Mouse (Mus musculus) neutrophil, adult 5-6 weeks (primary cell): ENCODE data around the gene Tctex1d2. TPM values are rescaled to one million over a fixed set of nuclear protein-coding genes. Genes with fewer than 3 reads are reported as not detected.
"Not testable (repeated sequence)": the region's sequence is repeated elsewhere in the genome, so short reads cannot be mapped to it uniquely, and the experiment has no call there.

Experiments
- ATAC-seq: fragments of 151-379, 151-347 bp; 2 replicates; pipeline ENCODE4 v1.8.0; 2017; ENCODE audit warnings: mild to moderate bottlenecking, moderate TSS enrichment; ENCODE audit not compliant: insufficient number of reproducible peaks, poor library complexity, low FRiP score, severe bottlenecking; ENCODE audit errors: extremely low read depth
- total RNA-seq: library from RNA; stranded (forward); fragments of 200-1000 nt; gene quantifications from 2 replicates; pipeline ENCODE4 v1.2.3, GENCODE M21; 2017

Gene Tctex1d2
- total RNA-seq, 1 experiment from 2014 or later = 44.0 TPM

DNA sequence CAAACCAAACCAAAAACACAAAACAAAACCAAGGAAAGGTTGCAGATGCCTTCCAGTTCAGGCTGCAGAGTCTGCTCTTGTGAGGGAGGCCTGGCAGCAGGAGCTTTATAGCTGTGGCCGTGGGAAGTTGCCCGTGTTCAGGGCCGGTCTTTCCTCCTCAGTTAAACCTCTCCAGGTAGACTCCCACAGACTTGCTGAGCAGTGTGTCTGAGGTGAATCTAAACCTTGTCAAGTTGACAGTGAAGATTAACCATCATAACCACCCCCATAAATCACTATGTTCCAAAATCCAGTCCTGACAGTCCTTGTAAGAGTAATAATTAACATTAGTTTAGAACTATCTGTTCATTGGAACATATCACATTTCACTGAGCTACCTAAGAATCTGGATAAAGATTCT lies 8.0 kb downstream of the Tctex1d2 start:
- no peak for ATAC-seq

DNA sequence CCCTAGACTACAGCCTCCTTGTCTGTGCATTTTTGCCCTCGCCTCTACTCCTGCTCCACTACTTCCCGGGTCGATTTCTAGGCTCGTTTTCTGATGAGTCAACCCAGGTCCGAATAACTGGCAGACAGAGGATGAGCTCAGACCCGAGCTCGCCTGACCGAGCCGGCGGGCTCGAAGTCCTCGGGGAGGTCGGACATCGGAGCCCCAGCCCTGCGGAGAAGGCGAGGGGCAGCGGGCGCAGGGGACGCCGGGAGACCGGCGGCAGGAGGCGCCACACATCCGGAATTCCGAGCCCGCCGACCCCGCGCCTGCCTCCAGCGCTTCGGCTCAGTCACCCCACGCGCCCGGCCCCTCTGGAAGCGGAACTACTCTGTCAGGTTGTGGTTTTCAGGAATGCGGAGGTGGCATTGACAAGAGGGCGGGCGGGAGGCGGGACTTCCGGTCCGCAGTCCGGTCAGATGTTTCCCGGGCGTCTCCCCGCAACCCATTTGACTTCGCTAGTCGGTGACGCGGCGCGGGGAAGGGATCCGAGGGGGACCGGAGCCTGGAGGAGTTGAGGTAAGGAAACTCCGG lies 11.1 kb downstream of the Tctex1d2 start, which contains the start of gene Pcyt1a:
Pcyt1a (plus strand) TSS at position 448 of the 573 bp plus-strand sequence.
- ATAC-seq = peak; percentile 86

DNA sequence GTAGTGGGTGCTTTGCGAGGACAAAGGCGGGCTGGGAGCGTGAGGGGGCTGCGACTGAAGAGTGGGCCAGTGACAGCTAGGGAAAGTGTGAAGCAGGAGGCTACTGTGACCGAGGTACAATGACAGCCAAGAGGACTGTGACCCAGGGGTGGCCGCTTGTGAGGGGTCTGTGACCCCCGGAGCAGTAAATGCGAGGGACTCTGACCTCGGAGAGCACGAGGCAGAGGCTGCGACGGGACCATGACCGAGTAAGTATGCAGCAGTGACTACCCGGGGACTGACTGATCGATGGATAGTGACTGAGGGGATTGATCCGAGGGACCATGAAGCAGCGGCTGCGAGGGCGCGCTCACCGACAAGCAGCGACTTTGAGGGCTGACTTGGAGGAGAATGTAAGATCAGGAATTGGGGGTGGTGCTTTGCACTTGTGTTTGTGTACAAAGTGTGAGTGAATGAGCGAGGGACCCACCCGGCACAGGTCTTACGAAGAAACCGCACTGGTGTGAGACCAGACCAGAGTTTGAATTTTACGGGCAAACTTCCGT lies 11.6 kb downstream of the Tctex1d2 start:
- peak; percentile 16; the same call in 1 of the 2 replicates for ATAC-seq

- ATAC-seq = no peak
These were observed 12.4 kb downstream of the Tctex1d2 start for GRCm38 (mm10) chr16:32431926-32432325.

DNA sequence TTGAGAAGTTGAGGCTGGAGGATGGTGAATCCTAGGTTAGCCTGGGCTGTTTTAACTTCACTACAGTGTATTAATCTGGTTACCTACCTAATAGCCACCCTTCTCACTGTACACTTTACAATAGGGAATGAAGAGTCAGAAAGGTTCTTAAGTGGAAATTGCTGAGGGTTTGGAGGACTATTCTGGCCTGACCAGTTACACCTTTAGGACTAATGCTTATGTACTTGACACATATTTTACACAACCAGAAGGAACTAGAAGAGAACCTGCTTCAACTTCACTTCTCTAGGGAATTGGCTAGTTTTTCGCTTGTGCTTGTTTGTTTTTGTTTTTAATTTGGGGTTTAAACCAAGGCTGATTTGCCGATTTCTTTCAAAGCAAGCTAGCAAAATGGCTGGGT lies 13.6 kb downstream of the Tctex1d2 start:
- ATAC-seq = no peak

GRCm38 (mm10) chr16:32434066-32434465 lies 14.6 kb downstream of the Tctex1d2 start:
- ATAC-seq = peak; percentile 72

GRCm38 (mm10) chr16:32434691-32435090 lies 15.2 kb downstream of the Tctex1d2 start:
- no peak for ATAC-seq

GRCm38 (mm10) chr16:32436657-32437056 lies 17.2 kb downstream of the Tctex1d2 start:
- ATAC-seq = no peak

DNA sequence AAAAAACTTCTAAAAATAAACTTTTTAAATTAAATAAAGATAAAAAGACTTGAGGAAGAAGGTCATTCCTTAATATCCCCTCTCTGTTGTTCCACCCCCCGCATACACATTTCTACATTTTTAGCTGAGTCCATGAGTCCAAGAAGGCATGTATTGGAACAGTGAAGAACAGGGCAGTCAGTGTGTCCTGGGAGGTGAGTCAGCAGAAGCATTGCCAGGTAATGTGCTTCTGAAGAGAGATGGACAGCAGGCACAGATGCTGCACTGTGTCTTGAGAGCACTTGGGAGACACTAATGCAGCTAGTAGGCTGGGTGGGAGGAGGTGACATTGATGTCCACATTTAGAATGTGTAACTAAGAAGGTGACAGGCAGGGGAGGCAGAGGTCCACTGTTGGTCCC lies 17.8 kb downstream of the Tctex1d2 start:
- ATAC-seq = no peak

DNA sequence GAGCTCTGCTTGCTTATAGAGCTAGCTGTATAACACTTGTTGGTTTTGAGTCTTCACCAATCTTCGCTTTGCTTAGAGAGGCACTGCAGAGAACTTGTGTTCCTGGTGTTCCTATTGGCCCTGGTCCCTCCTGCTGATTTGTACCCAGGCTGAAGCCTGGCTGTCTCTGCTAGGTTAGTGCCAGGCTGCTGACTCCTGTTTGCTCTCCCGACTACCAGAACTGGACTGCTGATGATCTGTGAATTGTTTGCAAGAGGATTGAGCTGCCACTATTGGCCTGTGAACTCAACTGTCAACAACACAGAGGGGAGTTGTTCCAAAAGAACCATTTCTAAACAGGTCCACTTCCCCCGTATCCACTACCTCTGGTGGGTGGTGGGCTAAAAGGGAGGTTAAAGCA lies 21.9 kb downstream of the Tctex1d2 start:
- no peak for ATAC-seq

- ATAC-seq = not testable (repeated sequence)
These were observed 25.1 kb downstream of the Tctex1d2 start for GRCm38 (mm10) chr16:32444615-32445014.

DNA sequence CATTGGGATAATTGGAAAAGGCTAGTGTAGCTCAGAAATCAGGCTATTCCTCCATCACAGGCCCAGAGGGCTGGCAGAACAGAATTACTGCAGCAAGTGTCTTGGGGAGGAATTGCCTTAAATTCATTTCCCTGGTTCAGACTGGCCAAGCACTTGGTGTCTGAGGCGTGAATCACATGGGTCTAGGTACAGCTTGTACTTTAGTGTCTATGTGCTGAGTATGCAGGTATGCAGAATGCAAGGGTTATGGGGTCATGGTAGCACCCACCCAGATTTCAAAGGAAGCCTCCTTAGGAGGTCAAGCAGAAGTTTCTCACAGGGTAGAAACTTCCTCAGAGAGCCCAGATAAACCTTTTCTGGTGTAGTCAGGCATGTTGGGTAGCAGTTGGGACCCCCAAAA lies 26.1 kb downstream of the Tctex1d2 start:
- no peak for ATAC-seq

DNA sequence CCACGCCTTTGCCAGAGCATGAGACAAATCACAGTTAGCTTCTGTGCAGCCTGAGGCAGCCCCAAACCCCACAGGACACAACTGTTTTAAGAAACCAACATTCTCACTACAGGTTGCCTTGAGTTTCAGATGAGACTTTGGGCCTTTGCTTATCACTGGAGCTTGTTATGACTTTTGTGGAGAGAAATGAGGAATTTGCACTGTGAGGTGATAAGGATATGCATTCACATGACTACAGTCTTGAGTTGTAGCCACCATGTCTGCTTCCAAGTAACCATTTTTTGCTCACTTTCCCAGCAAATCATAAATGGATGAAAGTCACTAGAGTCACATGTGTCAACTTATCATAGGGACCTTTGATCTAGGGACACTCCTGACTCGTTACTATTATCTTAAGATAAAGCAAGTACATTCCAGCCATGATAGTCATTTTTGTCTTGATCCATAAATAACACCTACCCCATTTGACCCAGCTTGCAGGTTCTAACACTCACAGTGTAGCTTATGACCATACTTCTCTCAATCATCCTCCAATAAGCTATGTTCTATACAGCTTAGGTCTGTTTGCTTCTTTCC lies 27.1 kb downstream of the Tctex1d2 start:
- no peak for ATAC-seq

GRCm38 (mm10) chr16:32449665-32450064 lies 30.2 kb downstream of the Tctex1d2 start:
- ATAC-seq = no peak

GRCm38 (mm10) chr16:32450133-32450532 lies 30.6 kb downstream of the Tctex1d2 start:
- no peak for ATAC-seq

DNA sequence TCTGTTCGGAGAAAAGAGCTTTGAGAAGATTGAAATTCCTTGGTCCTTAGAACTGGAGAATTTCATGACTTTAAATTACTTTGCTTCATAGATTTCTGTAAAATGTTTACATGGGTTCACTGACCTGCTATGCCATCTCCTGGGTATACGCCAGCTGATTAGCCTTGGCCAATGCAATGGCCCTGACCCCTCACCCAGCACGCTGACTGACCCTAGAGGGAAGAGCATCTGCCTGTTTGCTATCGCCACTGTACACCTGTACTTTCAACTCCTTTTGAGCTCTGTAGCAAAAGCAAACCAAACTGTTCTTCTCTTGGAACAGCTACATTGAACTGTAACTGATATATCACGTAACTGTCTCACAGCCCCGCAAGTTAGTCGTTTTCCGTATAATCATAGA lies 33.6 kb downstream of the Tctex1d2 start:
- ATAC-seq = no peak

- ATAC-seq = no peak
These were observed 35.1 kb downstream of the Tctex1d2 start for GRCm38 (mm10) chr16:32454646-32455045.

DNA sequence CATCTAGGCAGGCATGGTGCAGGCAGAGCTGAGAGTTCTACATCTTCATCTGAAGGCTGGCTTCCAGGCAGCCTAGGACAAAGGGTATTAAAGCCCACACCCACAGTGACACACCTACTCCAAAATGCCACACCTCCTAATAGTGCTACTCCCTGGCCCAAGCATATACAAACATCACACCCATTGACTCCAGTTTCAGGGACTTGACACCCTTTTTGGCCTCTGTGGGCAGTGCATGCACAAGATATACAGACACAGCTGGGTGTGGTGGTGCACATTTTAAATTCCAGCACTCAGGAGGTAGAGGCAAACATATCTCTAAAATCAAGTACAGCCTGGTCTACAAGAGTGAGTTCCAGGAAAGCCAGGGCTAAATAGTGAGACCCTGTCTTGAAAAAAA lies 36.6 kb downstream of the Tctex1d2 start:
- ATAC-seq = no peak

GRCm38 (mm10) chr16:32456761-32457160 lies 37.3 kb downstream of the Tctex1d2 start:
- ATAC-seq = no peak

DNA sequence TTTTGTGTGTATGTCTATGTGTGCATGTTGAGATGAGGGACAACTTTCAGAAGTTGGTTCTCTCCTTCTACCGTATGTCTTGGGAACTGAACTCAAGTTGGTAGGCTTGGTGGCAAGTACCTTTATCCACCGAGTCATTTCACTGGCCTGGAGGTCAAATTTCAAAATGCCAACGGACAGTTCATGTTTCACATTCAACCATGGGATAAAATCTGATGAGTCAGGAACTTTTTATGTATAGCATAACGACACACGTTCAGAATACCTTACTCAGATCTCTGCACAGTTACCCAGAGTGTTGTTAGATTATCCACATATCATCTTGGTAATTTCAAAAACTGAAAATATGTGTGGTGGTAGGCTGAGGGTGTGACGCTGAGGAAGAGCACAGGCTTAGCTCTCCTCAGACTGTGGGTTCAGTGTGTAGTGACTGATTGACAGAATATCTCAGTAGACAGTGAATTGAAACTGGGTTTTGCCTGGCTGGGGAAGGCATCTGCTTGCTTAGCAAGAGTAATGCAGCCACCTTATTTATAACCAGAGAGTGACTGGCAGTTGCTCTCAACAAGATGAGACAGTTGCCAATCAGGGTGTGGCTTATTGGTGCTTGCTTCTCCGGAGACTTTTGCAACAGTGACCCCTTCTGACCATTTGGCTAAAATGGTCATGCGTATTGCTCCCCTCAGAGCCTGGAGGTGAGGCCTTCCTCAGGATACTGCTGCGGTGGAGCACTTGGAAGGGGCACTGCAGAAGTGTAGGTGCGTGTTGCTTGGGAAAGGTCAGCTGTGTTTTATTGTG lies 38.3 kb downstream of the Tctex1d2 start:
- peak; percentile 61; the same call in 1 of the 2 replicates for ATAC-seq
